Mouse (Mus musculus) heart, postnatal 0 days (tissue): ENCODE data around the gene Gm5134.

Experiments
- CTCF ChIP-seq: IDR thresholded peaks from 2 replicates; pipeline ENCODE4 v1.5.1; 2016; ENCODE audit warnings: antibody characterized with exemption, control low read depth, low read depth
- EP300 ChIP-seq: IDR thresholded peaks from 2 replicates; pipeline ENCODE4 v1.6.1; 2016; ENCODE audit warnings: antibody characterized with exemption, low read depth

GRCm38 (mm10) chr10:76027127-76028015 lies 73.1 kb downstream of the Gm5134 start:
- no peak for TF ChIP-seq CTCF
- TF ChIP-seq EP300: no peak
